Mouse (Mus musculus) gastrocnemius, adult 2 months (tissue): ENCODE measurements around the gene Prom1. TPM values are rescaled to one million over a fixed set of nuclear protein-coding genes. Genes with fewer than 3 reads are reported as not detected.
A peak's percentile ranks its signal among the peaks of the same experiment; 100 is the strongest.

Experiments
- DNase-seq: peaks from one replicate; pipeline ENCODE4 v3.0.0; 2022
- H3K27ac ChIP-seq: fragments of 200-600 bp; 2 replicates; pipeline ENCODE4 v1.8.1; 2022; ENCODE audit warnings: mild to moderate bottlenecking
- H3K4me3 ChIP-seq: fragments of 200-600 bp; 2 replicates; pipeline ENCODE4 v1.8.1; 2022; ENCODE audit warnings: mild to moderate bottlenecking, moderate library complexity
- CTCF ChIP-seq: fragments of 200-600 bp; IDR thresholded peaks from 2 replicates; pipeline ENCODE4 v1.8.1; 2022; ENCODE audit warnings: antibody characterized with exemption, mild to moderate bottlenecking, moderate library complexity
- intact Hi-C: fragments of 180-260 bp; cut with DNase I; formaldehyde crosslinking; loops from one replicate; pipeline ENCODE4 v1.15.1; 2025
- total RNA-seq, 2 experiments: library from RNA; stranded (reverse); gene quantifications; 2 replicates each; pipeline ENCODE4 v1.2.3; 2021

Gene Prom1
- total RNA-seq, 2 experiments from 2014 or later: 9.6 to 10.4 TPM

DNA sequence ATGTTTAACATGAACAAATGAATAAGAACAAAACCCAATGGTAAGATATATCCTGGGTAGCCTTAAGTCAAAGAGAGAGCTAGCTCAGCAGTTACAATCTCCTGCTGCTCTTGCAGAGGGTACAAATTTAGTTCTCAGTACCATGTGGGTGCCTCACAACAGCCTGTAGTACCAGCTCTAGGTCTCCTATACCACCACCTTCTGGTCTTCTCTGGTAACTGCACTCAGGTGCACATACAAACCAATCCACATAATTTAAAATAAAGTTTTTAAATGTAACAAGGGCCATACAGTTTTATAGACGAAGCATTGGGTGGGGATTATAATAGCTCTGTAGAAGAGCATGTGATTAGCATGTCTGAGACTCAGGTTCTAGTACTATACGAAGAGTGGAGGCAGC lies 2.3 kb upstream of the Prom1 start:
- no peak overlapping the region for H3K27ac ChIP-seq
- TF ChIP-seq CTCF: peak; percentile 60
- H3K4me3 ChIP-seq: no peak overlapping the region
- intact Hi-C loops: loop anchor here (2.0 kb wide), 1 partner anchor 55 kb away; no protein-coding TSS in a partner anchor
- DNase-seq: no peak

DNA sequence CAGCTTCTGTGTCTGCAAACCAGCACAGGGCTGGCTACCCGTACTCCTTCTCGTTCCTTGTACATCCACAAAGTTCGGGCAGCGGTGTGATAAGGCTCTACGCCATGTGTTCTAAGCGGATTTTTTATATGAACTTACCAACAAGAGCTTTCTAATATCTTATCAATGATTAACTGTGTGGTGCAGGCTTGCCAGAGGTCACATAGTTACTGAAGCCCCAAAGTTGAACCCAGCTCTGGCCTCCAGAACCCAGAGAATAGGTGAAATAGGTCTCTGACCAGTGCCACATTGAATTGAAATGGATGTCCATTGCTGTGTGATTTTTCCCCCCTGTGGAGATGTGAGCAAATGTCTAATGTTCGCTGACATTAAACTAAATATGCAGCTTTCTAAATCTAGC lies 1.3 kb upstream of the Prom1 start:
- TF ChIP-seq CTCF: no peak
- Histone ChIP-seq H3K4me3 (no peak overlapping the region), H3K27ac (no peak overlapping the region)
- intact Hi-C loops: no loop called here
- DNase-seq: no peak

DNA sequence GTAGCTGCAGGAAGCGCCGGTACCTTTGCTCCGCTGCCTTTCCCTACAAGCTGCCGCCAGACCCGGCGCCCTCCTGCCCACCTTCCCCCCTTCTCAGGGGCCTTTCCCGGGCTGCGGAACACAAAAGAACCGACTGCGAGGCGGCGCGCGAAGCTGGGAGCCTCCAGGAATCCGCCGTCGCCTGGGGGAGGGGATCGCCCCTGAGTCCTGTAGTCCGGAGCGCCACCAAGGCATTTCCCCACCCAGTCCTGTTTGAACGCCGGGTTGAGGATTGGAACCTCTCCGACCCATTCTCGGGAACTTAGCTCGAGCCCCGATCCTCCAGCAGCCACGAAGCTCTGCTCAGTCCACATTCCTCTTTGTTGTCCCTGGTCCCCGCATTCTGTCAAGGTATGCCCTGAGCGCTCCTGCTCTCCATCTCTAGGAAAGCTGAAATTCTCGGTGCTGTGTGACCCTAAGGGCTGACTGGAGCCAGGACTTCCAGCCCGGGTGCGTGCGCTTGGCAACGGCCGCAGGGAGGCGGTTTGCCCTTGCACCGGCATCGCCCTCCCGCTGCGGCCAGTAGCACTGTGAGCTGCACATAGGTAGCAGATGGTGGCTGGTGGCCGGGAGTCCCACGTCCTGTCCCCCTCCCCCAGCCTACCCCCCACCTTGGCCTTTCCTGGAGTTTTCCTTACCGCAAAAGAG lies 1.1 kb downstream of the Prom1 start:
- intact Hi-C loops: no loop called here
- H3K4me3 ChIP-seq: peak overlapping the region; percentile 77

DNA sequence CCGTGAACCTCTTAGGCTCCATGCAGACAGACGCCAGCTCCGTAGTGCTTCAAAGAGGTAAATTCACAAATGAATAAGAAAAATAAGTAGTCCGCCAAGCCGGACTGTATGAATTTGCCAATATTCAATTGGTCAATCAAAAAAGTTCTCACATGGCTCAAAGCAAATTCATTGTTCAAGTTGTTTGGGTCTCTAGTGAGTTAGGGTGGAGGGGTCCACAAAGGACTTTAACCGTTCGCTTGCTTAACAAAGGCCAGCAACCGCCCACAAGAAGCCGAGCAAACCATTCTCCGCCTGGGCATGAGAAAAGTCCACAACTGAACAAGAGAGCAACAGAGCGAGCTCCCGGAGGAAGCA lies 1.7 kb downstream of the Prom1 start:
- TF ChIP-seq CTCF: no peak
- Histone ChIP-seq H3K4me3 (peak overlapping the region; percentile 77), H3K27ac (peak overlapping the region; percentile 82)
- no peak for DNase-seq
- intact Hi-C loops: no loop called here

More for the DNA sequence above, 1.1 kb downstream of the Prom1 start:
- H3K27ac ChIP-seq: peak overlapping the region; percentile 82
- peak; percentile 43 for DNase-seq
- peak; percentile 16; the same call in 1 of the 2 replicates for TF ChIP-seq CTCF

DNA sequence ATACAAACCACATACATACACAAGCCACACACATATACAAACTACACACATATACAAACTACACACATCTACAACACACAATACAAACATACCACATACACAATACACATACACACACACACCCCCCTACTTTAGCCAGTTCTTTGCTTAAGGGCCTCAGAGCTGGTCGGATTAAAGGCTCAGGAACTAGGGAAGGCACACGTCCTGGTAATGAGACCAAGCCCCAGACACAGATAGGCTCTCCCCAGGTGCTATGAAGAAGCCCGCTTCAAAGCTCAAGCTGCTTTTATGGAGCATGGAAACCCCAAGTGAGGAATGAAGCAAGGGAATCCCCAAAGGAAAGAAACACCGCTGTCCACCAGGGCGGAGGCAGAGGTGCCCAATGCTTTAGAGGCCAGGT lies 4.8 kb downstream of the Prom1 start:
- TF ChIP-seq CTCF: no peak
- Histone ChIP-seq H3K4me3 (no peak overlapping the region), H3K27ac (no peak overlapping the region)
- intact Hi-C loops: no loop called here
- DNase-seq: no peak

DNA sequence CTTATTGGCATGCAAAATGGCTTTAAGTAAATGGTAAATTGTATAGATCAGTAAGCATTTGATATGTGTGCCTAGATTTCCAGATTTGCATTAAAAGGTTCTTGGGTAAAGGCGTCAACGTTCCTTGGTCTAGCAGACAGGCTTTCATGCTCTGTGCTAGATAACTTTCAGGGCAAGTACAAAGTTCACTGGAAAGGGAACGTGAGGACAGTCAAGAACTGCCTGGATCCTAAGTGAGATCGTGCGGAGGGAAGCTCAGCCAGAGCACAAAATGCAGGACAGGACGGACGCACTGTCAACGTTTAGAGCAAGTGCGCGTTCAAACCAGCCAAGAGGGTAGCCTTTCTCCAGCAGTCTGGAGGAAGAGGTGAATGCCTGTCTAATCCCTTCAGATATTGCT lies 5.7 kb downstream of the Prom1 start:
- H3K4me3 ChIP-seq: no peak overlapping the region
- TF ChIP-seq CTCF: no peak
- no peak overlapping the region for H3K27ac ChIP-seq
- intact Hi-C loops: no loop called here
- DNase-seq: no peak

DNA sequence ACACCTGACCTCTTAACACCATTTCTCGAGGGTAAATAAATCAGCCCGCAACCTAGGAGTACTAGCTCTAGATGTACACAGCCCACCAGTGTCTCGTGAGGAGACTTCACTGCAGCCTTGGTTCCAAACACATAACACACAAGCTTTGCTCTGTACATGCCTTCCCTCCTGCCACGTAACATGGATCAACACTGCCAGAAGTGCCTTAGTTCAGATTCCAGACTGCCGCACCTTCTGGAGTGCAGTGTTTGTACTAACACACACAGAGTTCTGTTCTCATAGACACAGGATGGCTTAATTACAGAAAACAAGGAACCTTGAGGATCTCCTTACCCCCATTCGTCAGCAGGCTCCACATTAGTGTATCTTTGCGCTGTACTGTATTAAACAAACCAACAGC lies 6.1 kb downstream of the Prom1 start:
- TF ChIP-seq CTCF: no peak
- Histone ChIP-seq H3K4me3 (peak overlapping the region; percentile 30), H3K27ac (no peak overlapping the region)
- intact Hi-C loops: no loop called here
- DNase-seq: no peak

DNA sequence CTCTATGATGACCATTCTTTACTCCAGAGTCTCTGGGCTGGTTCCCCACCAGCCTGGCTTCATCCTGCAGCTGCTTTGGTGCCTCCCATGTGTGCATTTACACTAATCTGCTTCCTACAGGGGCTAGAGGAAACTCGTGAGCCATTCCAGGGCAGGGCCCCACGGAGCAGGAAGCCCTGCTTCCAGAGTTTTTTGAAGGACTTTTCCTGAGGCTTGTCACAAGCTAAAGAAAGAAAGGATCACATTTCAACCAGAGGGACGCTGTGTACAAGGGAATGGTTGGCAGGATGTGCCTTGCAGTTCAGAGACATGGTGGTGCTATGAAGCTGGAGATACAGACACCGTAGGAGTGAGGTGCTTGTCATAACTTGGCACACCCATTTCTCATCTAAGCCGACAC lies 14.8 kb downstream of the Prom1 start:
- peak overlapping the region; percentile 77 for H3K27ac ChIP-seq
- TF ChIP-seq CTCF: no peak
- intact Hi-C loops: no loop called here
- H3K4me3 ChIP-seq: no peak overlapping the region
- DNase-seq: no peak

DNA sequence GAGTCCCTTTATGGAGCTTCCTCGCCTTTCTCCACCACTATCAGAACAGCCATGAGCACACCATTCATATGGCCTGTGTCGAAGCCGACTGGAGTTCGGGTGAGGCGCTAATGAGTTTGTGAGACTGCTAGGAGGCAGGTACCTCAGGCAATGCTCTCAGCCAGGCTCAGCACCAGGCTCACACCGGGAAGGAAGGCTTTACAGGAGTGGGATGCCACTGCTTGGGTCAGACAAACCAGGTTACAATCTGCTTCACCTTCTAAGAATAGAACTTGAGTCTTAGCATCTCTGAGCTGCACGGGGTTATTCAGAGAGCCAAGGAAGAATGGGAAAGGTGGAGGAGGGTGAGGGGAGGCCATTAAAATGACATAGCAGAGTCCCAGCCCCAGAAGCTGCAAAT lies 16.0 kb downstream of the Prom1 start:
- intact Hi-C loops: no loop called here
- TF ChIP-seq CTCF: no peak
- Histone ChIP-seq H3K4me3 (no peak overlapping the region), H3K27ac (peak overlapping the region; percentile 77)
- no peak for DNase-seq

DNA sequence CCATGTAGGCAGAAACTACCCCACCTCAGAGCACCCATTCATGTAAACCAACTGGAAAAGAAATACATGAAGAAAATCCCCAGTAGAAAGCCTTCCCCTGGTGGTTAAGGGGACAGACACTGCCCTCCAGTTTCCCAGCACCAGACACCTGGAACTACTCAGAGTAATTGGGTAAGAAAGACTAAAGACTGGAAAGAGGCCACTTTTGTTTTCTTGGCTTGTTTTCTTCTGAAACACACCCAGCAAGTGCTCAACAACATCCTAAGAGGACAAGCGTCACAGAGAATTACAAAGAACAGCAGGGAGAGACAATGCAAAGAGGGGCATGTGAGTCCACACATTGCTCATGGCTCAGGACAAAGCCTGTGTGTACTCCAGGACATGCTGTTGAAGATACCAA lies 20.7 kb downstream of the Prom1 start:
- peak overlapping the region; percentile 77 for H3K27ac ChIP-seq
- H3K4me3 ChIP-seq: no peak overlapping the region
- intact Hi-C loops: no loop called here
- no peak for DNase-seq
- peak; percentile 30; the same call in 1 of the 2 replicates for TF ChIP-seq CTCF

DNA sequence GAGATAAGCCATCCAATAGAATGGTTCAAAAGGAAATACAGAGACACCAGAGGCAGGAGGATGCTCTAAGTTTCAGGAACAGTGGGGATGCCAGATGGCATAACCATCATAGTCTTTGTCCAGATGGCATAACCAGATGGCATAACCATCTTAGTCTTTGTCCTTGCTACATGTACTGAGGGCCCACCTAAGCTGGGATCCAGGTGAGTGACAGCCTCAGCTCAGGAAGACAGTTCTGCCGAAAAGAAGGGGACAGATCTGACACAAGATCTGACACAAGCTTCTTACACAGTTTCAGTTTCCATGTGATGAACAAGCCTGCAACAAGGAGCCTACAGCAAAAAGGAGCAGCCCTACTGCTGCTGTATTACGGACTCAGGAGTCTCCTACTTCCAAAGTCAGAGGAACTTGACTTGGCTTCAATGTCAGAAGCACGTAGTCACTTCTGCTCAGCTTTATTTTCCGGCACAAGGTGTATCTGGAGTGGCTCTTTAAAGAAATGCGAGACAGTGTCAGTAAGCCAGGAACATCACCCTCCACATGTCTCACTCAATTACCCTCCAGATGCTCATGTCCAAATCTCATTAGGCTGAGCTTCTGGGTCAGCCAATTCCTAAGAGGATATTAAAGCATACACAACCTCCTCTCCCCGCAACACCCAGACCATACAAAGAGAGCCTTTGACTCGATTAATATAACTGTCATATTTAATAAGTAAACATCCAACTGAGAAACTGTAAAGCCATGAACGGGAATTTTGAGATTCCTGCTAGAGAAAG lies 21.4 kb downstream of the Prom1 start:
- intact Hi-C loops: no loop called here
- no peak for DNase-seq
- Histone ChIP-seq H3K4me3 (no peak overlapping the region), H3K27ac (peak overlapping the region; percentile 77)
- TF ChIP-seq CTCF: no peak

DNA sequence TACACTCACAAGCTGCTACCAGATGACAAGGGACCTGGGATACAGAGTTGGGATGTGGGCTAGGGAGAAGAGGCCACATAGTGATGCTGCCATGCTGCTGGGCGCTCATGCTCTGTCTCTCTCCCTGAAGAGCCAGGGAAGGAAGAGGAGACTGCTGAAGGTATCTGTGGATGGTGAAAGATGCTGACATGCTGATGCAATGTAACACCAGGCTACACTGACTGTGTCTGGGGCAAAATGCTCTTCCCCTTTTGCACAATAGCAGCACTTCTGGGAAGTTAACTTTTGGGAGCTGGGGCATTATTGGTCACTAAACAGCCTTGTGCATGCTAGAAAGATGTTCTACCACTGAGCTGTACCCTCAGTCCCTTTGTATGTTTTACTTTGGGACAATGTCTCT lies 26.4 kb downstream of the Prom1 start:
- DNase-seq: no peak
- Histone ChIP-seq H3K27ac (no peak overlapping the region), H3K4me3 (no peak overlapping the region)
- no peak for TF ChIP-seq CTCF
- intact Hi-C loops: no loop called here

DNA sequence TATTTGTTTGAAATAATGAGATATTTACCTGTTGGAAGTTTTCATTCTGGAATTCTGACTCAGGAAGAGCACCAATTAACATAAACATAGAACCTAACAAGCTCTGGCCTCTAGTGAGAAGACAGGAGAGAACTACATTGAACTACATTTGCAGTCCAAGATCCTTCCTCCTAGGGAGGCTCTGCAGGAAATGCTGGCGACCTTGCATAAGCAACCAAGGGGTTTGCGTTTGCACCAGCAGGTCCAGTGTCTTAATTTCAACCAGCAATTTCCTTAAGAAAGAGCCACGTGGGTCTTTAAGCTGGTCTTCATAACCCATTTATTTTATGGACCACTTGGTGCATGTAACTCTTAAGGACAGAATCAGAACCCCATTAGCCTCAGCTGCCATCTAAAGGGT lies 28.2 kb downstream of the Prom1 start:
- intact Hi-C loops: no loop called here
- DNase-seq: no peak
- no peak for TF ChIP-seq CTCF
- H3K27ac ChIP-seq: no peak overlapping the region
- H3K4me3 ChIP-seq: no peak overlapping the region
